In genomic region chr5:149374026-149374425, GRCm38 (mm10) we compare ENCODE assay signal across 10 mouse cellular contexts. TPM values are rescaled to one million over a fixed set of nuclear protein-coding genes. Genes with fewer than 3 reads are reported as not detected.
DNase-seq lines count a peak whose midpoint lies in the region; ATAC-seq lines count a peak whose summit lies in the region.
"Had no signal": no experiment of that assay in that cellular context is flagged by ENCODE, and none has a peak within 500 bp of the region (broad histone marks: within the 10 kb centered on the region; RNA-seq: fewer than 3 reads in every experiment).

No protein-coding gene starts in this region.

- no peaks in the 10 kb centered on the region for H3K36me3 ChIP-seq in neural tube, embryonic 13.5 days
- H3K36me3 ChIP-seq in neural tube, embryonic 15.5 days, result no peaks in the 10 kb centered on the region
- H3K36me3 ChIP-seq: G1E had no signal

- H3K27ac ChIP-seq in neural tube, embryonic 13.5 days (replicated peaks), result peak overlapping the region; percentile 3
- no peak overlapping the region for H3K27ac ChIP-seq in neural tube, embryonic 15.5 days (replicated peaks)
- H3K27ac ChIP-seq: liver, embryonic 14.5 days had no signal

- no peaks in the 10 kb centered on the region for H3K9me3 ChIP-seq in neural tube, embryonic 13.5 days
- no peaks in the 10 kb centered on the region for H3K9me3 ChIP-seq in neural tube, embryonic 15.5 days (replicated peaks)

- DNase-seq in frontal cortex, postnatal 36 days (ENCODE audit: low spot score in 2 of 2), result peak; percentile 42 to 49
- no peak for DNase-seq in frontal cortex, postnatal 10 days (ENCODE audit: low spot score in 2 of 2)
- DNase-seq in thymus, postnatal 4 days, result peak; percentile 69
- no peak for DNase-seq in kidney, adult 11 months
- no peak for DNase-seq in layer of hippocampus, postnatal 14 days (ENCODE audit: low spot score in 2 of 2)

- no peak overlapping the region for H3K9ac ChIP-seq in neural tube, embryonic 13.5 days
- no peak overlapping the region for H3K9ac ChIP-seq in neural tube, embryonic 15.5 days (replicated peaks)
- H3K9ac ChIP-seq: liver, embryonic 14.5 days had no signal

- no peak for ATAC-seq in neural tube, embryonic 13.5 days (ENCODE audit: low read depth)
- ATAC-seq in neural tube, embryonic 15.5 days (ENCODE audit: low FRiP score), result no peak
- ATAC-seq in inflammation-experienced regulatory T-cells, adult 6 months, result peak; percentile 14

- H3K4me2 ChIP-seq in neural tube, embryonic 13.5 days, result no peak overlapping the region
- H3K4me2 ChIP-seq in neural tube, embryonic 15.5 days, result no peak overlapping the region

- WGBS in neural tube, embryonic 13.5 days, result 77% methylated on average over 7 of the region's 7 CpGs
- 79% methylated on average over 7 of the region's 7 CpGs for WGBS in neural tube, embryonic 15.5 days

- H3K27me3 ChIP-seq in neural tube, embryonic 13.5 days, result no peaks in the 10 kb centered on the region
- H3K27me3 ChIP-seq in neural tube, embryonic 15.5 days (replicated peaks), result no peaks in the 10 kb centered on the region

- no peak overlapping the region for H3K4me3 ChIP-seq in neural tube, embryonic 13.5 days
- H3K4me3 ChIP-seq in neural tube, embryonic 15.5 days (replicated peaks), result no peak overlapping the region

- H3K4me1 ChIP-seq in neural tube, embryonic 13.5 days (replicated peaks), result peaks cover 68% of the 10 kb centered on the region
- H3K4me1 ChIP-seq in neural tube, embryonic 15.5 days, result peaks cover 45% of the 10 kb centered on the region

RNA-seq across cellular contexts. Expression of gene Medag, which starts 37.5 kb away (rescaled TPM):
- polyA plus RNA-seq in neural tube, embryonic 13.5 days (2015; fragmentation: Nextera tagmentation; extraction: Ambion mirVana), result 1.2 and 1.4 TPM in 2 replicates
- polyA plus RNA-seq in neural tube, embryonic 15.5 days (2015; fragmentation: Nextera tagmentation; extraction: Ambion mirVana), result 1.8 and 2.5 TPM in 2 replicates
- 1 to 10 TPM in 1 of 3 experiments, under 1 TPM in 1, not detected in 1; 0.49 to 1.6 TPM for polyA plus RNA-seq in inflammation-experienced regulatory T-cells, adult 6 months (2017; shearing (Covaris generic))
- total RNA-seq in layer of hippocampus, postnatal 14 days (2021), result 1 to 10 TPM; 1.6 to 1.7 TPM
- polyA plus RNA-seq: G1E had no signal

Comparison
In these comparisons a context has a peak if more than half of its experiments do, and no peak if none do; other contexts are left out.
1. DNase-seq: peak in frontal cortex, postnatal 36 days (2 of 2) and thymus, postnatal 4 days (single experiment); none in frontal cortex, postnatal 10 days (0 of 2), kidney, adult 11 months (single experiment) and layer of hippocampus, postnatal 14 days (0 of 2).